Mouse (Mus musculus) intestine, embryonic 14.5 days (tissue): ENCODE data around the gene Tax1bp1. TPM values are rescaled to one million over a fixed set of nuclear protein-coding genes. Genes with fewer than 3 reads are reported as not detected.

Source experiments
- ATAC-seq: fragments of 200-750 bp; cut with Nextera tagmentation; replicated peaks from 2 replicates; pipeline ENCODE4 v1.8.0; 2017; ENCODE audit warnings: low read depth, moderate number of reproducible peaks, moderate TSS enrichment, moderate library complexity; ENCODE audit not compliant: low FRiP score, low TSS enrichment
- DNase-seq: peaks from one replicate; pipeline ENCODE4 v3.0.0-alpha.2; 2018; ENCODE audit warnings: low spot score
- H3K27ac ChIP-seq: fragments of 300-500 bp; sonication (generic); 2 replicates; pipeline ENCODE4 v1.5.1; 2014; ENCODE audit warnings: low read depth, mild to moderate bottlenecking, control low read depth
- H3K27me3 ChIP-seq: fragments of 300-500 bp; sonication (generic); replicated peaks from 2 replicates; pipeline ENCODE4 v1.6.1; 2014; ENCODE audit warnings: low read length, control low read depth; ENCODE audit not compliant: control insufficient read depth, insufficient read depth
- H3K36me3 ChIP-seq: fragments of 300-500 bp; sonication (generic); 2 replicates; pipeline ENCODE4 v1.6.1; 2014; ENCODE audit warnings: low read length, control low read depth; ENCODE audit not compliant: control insufficient read depth, insufficient read depth
- H3K4me1 ChIP-seq: fragments of 300-500 bp; sonication (generic); replicated peaks from 2 replicates; pipeline ENCODE4 v1.6.1; 2014; ENCODE audit warnings: low read length, control low read depth, mixed read lengths; ENCODE audit not compliant: control insufficient read depth, insufficient read depth
- H3K4me2 ChIP-seq: fragments of 300-500 bp; sonication (generic); 2 replicates; pipeline ENCODE4 v1.6.1; 2014; ENCODE audit warnings: low read length
- H3K4me3 ChIP-seq: fragments of 300-500 bp; sonication (generic); 2 replicates; pipeline ENCODE4 v1.5.1; 2014; ENCODE audit warnings: low read depth, low read length, control low read depth, mixed read lengths
- H3K9ac ChIP-seq: fragments of 300-500 bp; sonication (generic); 2 replicates; pipeline ENCODE4 v1.6.1; 2014; ENCODE audit warnings: mild to moderate bottlenecking, low read length
- H3K9me3 ChIP-seq: fragments of 300-500 bp; sonication (generic); 2 replicates; pipeline ENCODE4 v1.6.1; 2016; ENCODE audit warnings: low read length, control low read depth; ENCODE audit not compliant: control insufficient read depth
- WGBS: fragments of 180-500 bp; shearing (Covaris S2); extraction: QIAGEN DNeasy Blood & Tissue Kit; methylation state at CpG from one replicate; pipeline ENCODE4 v1.1.7; 2014; 5-methylcytosine and 5-hydroxymethylcytosine counted together
- polyA plus RNA-seq: library from polyadenylated mRNA; unstranded; fragments of >200 nt; fragmentation: Nextera tagmentation; extraction: Ambion mirVana; gene quantifications from 2 replicates; pipeline ENCODE4 v1.2.1, GENCODE M21; 2014

Tax1bp1 gene
- polyA plus RNA-seq, 1 experiment from 2014 or later: 134 TPM

DNA sequence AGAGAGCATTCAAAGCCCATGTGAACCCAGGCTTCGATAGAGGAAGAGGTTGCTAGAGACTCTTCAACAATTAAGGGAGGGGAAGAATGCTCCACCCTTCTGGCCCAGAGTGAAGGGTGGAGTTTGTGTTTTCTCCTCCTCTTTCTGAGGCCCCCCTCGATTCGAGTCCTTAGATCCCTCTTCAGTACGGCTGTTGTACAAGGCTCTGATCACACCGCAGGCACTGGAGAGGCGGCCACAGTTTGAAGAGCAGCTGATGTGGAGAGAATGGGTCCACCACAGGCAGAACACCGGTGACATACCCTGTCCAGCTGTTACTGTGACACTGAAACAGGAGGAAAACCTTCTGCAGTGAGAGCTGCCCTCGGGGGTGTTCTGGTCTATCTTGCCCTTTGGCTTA is 62.4 kb downstream of the Tax1bp1 start:
- Histone ChIP-seq H3K27ac (no peak overlapping the region), H3K27me3 (no peaks in the 10 kb centered on the region), H3K4me3 (no peak overlapping the region), H3K4me1 (no peaks in the 10 kb centered on the region), H3K36me3 (no peaks in the 10 kb centered on the region; the same call in 1 of the 2 replicates), H3K4me2 (no peak overlapping the region), H3K9ac (no peak overlapping the region), H3K9me3 (no peaks in the 10 kb centered on the region)
- no peak for ATAC-seq
- DNase-seq: no peak
- WGBS: 84% methylated on average over 8 of the region's 8 CpGs

DNA sequence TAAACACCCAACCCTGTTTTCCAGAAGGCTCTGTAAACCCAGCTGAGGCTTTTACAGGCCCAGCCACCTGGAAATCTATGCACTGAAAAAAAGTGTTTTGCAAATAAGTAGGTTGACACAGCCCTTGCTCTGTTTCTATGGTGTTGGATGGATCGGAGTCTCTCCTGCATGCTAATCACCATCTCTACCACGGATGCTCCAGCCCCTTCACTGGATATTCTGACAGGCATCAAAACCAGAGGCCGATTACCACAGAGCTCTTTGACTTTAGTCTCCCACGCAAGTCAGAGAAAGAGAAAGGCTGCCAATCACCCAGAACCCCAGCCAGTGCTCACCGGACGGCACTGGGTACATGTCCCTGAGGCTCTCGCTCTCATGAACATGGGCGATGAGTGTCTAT is 63.5 kb downstream of the Tax1bp1 start:
- Histone ChIP-seq H3K4me2 (no peak overlapping the region), H3K4me1 (no peaks in the 10 kb centered on the region), H3K9me3 (no peaks in the 10 kb centered on the region), H3K9ac (no peak overlapping the region), H3K27me3 (no peaks in the 10 kb centered on the region), H3K4me3 (no peak overlapping the region), H3K27ac (no peak overlapping the region), H3K36me3 (no peaks in the 10 kb centered on the region)
- WGBS: 96% methylated on average over 8 of the region's 8 CpGs
- ATAC-seq (no peak), DNase-seq (no peak)

DNA sequence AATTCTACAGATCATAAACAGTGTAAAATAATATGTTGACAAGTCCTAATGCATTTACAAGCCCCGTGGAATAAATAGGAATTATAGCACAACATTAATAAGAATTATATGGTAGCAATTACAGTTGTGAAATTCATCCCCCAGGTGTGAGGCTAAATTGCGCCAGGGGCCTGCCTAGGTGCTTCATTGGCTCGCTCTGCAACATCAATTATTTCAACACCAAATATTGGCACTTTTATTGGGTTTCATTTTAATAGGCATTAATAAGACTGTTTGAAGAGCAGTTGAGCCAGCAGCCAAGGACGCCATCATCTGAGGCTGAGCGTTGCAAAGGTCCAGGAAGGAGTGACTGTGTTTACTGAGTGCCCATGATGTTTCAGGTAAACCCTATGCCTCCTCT is 65.0 kb downstream of the Tax1bp1 start:
- Histone ChIP-seq H3K4me1 (no peaks in the 10 kb centered on the region), H3K36me3 (no peaks in the 10 kb centered on the region), H3K4me2 (no peak overlapping the region), H3K4me3 (no peak overlapping the region), H3K27me3 (no peaks in the 10 kb centered on the region), H3K9me3 (no peaks in the 10 kb centered on the region), H3K27ac (no peak overlapping the region), H3K9ac (no peak overlapping the region)
- DNase-seq (no peak), ATAC-seq (no peak)
- WGBS: 88% methylated on average over 5 of the region's 5 CpGs

GRCm38 (mm10) chr6:52779546-52779945 is 66.0 kb downstream of the Tax1bp1 start:
- no peaks in the 10 kb centered on the region for H3K27me3 ChIP-seq
- WGBS: 86% methylated on average over 5 of the region's 5 CpGs
- ATAC-seq (no peak), DNase-seq (no peak)
- H3K4me1 ChIP-seq: no peaks in the 10 kb centered on the region
- H3K27ac ChIP-seq: no peak overlapping the region
- H3K9ac ChIP-seq: no peak overlapping the region
- no peaks in the 10 kb centered on the region for H3K36me3 ChIP-seq
- no peaks in the 10 kb centered on the region for H3K9me3 ChIP-seq
- no peak overlapping the region for H3K4me2 ChIP-seq
- no peak overlapping the region for H3K4me3 ChIP-seq

DNA sequence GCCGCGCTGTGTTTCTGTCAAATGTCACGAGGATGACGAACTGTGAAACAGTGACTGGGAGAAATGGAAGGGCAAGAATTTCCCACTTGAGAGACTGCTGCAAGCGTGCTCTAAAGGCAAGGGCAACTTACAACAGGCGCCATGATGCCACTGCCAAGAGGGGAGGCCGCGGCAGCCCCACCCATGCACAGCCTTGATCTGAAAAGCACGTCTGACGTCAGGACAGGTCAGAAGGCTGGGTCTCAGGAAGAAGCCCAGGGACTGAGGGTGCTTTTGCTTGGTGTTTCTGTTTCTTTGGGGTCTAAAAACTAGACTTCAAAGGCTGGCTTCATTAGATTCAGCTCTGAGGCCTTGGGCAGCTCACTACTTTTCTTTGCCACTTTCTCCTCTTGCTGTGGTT is 76.8 kb downstream of the Tax1bp1 start:
- no peak overlapping the region for H3K4me3 ChIP-seq
- H3K4me2 ChIP-seq: no peak overlapping the region
- WGBS: 60% methylated on average over 10 of the region's 10 CpGs
- H3K9ac ChIP-seq: no peak overlapping the region
- no peaks in the 10 kb centered on the region for H3K36me3 ChIP-seq
- DNase-seq (no peak), ATAC-seq (no peak)
- peaks cover 12% of the 10 kb centered on the region for H3K4me1 ChIP-seq
- no peaks in the 10 kb centered on the region for H3K27me3 ChIP-seq
- H3K9me3 ChIP-seq: no peaks in the 10 kb centered on the region
- H3K27ac ChIP-seq: no peak overlapping the region

DNA sequence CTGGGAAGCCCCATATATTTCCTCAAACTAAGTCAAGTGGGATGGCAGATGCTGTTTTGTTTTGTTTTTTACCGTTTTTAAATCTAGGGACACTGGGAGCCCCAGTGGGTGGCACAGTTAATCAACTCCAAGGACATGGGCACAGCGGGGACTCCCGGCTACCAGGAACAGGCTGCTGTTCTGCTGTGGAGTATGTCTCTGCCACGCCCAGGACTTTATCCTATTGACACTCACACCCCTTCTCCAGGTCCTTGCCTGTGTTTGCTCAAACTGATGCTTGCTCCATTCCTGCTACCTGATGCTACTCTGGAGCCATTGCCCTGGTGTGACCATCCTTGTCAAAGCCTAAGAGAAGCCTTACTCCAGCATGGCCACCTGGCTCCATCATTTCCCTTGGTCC is 77.3 kb downstream of the Tax1bp1 start:
- no peak overlapping the region for H3K9ac ChIP-seq
- no peak overlapping the region for H3K4me2 ChIP-seq
- no peak overlapping the region for H3K4me3 ChIP-seq
- WGBS: 82% methylated on average over 4 of the region's 4 CpGs
- no peaks in the 10 kb centered on the region for H3K36me3 ChIP-seq
- no peaks in the 10 kb centered on the region for H3K27me3 ChIP-seq
- no peak for DNase-seq
- peaks cover 16% of the 10 kb centered on the region for H3K4me1 ChIP-seq
- H3K27ac ChIP-seq: no peak overlapping the region
- no peaks in the 10 kb centered on the region for H3K9me3 ChIP-seq
- ATAC-seq: no peak

GRCm38 (mm10) chr6:52792455-52792854 is 78.9 kb downstream of the Tax1bp1 start:
- whole genome bisulfite sequencing: 77% methylated on average over 3 of the region's 3 CpGs
- Histone ChIP-seq H3K9ac (no peak overlapping the region), H3K27ac (no peak overlapping the region), H3K27me3 (no peaks in the 10 kb centered on the region), H3K9me3 (no peaks in the 10 kb centered on the region), H3K4me2 (no peak overlapping the region), H3K4me1 (peaks cover 27% of the 10 kb centered on the region), H3K4me3 (no peak overlapping the region), H3K36me3 (no peaks in the 10 kb centered on the region)
- ATAC-seq: no peak
- no peak for DNase-seq

GRCm38 (mm10) chr6:52795029-52795841 is 81.7 kb downstream of the Tax1bp1 start:
- no peak for DNase-seq
- H3K4me2 ChIP-seq: peak overlapping the region; percentile 3
- 26% methylated on average over 16 of the region's 16 CpGs for WGBS

DNA sequence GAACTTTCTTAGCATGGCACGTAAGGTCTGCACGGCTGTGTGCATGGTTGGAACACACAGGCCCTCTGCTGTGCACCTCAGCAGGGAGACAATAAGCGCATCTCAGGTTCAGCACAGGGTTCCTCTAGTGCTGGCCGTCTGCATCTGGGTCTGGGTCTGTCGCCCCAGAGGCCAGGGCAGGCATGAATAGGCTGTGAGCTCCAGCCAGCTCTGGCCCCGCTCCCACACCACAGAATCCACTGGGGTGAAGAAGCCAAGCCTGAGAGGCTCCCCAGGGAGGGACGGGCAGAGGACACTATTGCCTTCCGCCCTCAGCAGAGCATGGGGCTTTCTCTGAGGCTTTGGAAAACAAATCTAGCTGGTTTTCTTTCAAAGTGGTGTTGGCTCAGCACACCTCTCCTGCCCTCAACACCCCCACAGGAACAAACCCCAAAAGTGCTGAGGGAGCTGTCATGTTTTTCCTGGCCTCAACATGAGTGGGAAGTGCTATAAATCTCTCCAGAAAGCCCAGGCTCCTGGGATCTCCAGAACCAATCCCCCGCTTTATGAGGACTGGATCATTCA is 82.6 kb downstream of the Tax1bp1 start:
- H3K9me3 ChIP-seq: no peaks in the 10 kb centered on the region
- WGBS: 61% methylated on average over 9 of the region's 9 CpGs
- ATAC-seq (no peak), DNase-seq (no peak)
- peak overlapping the region; percentile 72 for H3K27ac ChIP-seq
- peaks cover 27% of the 10 kb centered on the region for H3K4me1 ChIP-seq
- H3K4me3 ChIP-seq: no peak overlapping the region
- H3K9ac ChIP-seq: no peak overlapping the region
- H3K27me3 ChIP-seq: no peaks in the 10 kb centered on the region
- H3K4me2 ChIP-seq: no peak overlapping the region
- no peaks in the 10 kb centered on the region for H3K36me3 ChIP-seq

More at GRCm38 (mm10) chr6:52795029-52795841, 81.7 kb downstream of the Tax1bp1 start:
- H3K9ac ChIP-seq: no peak overlapping the region
- peak overlapping the region; percentile 72 for H3K27ac ChIP-seq
- H3K9me3 ChIP-seq: no peaks in the 10 kb centered on the region
- no peak overlapping the region for H3K4me3 ChIP-seq
- no peaks in the 10 kb centered on the region for H3K36me3 ChIP-seq
- H3K27me3 ChIP-seq: no peaks in the 10 kb centered on the region
- H3K4me1 ChIP-seq: peaks cover 27% of the 10 kb centered on the region
- ATAC-seq: no peak
